Mouse (Mus musculus): Measurements from ENCODE around the gene Mlst8.
"Not testable (repeated sequence)": the region's sequence is repeated elsewhere in the genome, so short reads cannot be mapped to it uniquely, and the experiment has no call there.

Gene Mlst8

GRCm38 (mm10) chr17:24429201-24429983 is 49.5 kb downstream of the Mlst8 start:
- peak; percentile 64 to 81 for DNase-seq (ENCODE audit: inconsistent age in 2 of 2, low spot score in 1 of 2)

GRCm38 (mm10) chr17:24427170-24427557 is 51.7 kb downstream of the Mlst8 start:
- DNase-seq (ENCODE audit: inconsistent age in 2 of 2, low spot score in 1 of 2) = peak in 1 of 2 experiments; percentile 78

- peak; percentile 99 for DNase-seq (ENCODE audit: inconsistent age in 2 of 2, low spot score in 1 of 2)
These were observed 52.3 kb downstream of the Mlst8 start, which contains the start of gene Eci1 for GRCm38 (mm10) chr17:24426471-24427169. Gene Eci1 (plus strand): TSS chr17:24426641.

DNA sequence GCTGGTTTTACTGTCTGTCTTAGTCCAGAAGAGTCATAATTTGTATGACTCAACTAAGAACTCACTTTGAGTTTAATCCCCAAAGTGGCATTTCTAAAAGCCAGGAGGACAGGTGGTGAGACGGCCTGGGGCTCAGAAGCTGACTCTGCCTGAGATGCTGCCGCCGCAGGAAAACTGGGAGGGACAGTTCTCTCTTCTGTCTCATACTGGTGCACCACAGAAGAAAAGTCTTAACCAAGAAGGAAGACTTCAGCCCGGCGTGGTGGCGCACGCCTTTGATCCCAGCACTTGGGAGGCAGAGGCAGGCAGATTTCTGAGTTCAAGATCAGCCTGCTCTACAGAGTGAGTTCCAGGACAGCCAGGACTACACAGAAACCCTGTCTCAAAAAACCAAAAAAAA is 53.0 kb downstream of the Mlst8 start:
- DNase-seq (ENCODE audit: inconsistent age in 2 of 2, low spot score in 1 of 2) = peak in 1 of 2 experiments; percentile 57

- DNase-seq (ENCODE audit: inconsistent age in 2 of 2, low spot score in 1 of 2) = not testable (repeated sequence)
These were observed 53.6 kb downstream of the Mlst8 start for GRCm38 (mm10) chr17:24425326-24425725.

DNA sequence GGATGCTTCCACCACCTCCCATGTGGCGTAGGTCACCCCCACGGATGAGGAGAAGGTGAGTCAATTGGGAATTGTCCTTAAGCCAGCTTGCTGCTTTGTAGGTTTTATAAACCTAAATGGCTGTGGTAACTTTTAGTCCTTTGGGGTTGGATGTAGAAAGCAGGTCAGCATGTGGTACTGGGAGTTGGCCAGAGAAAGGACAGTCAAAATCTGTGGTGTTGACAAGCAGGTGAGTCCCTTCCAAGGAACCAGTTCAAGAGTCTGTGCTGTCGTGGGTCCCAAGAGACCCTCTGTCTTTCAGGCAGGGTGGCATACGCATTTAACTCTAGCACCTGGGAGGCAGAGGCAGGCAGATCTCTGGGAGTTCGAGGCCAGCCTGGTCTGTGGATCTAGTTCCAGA is 54.4 kb downstream of the Mlst8 start:
- no peak for DNase-seq (ENCODE audit: inconsistent age in 2 of 2, low spot score in 1 of 2)

Data from adrenal gland, adult (tissue).